Mouse (Mus musculus) heart, embryonic 14.5 days (tissue): ENCODE results near the gene Esrrg. TPM values are rescaled to one million over a fixed set of nuclear protein-coding genes. Genes with fewer than 3 reads are reported as not detected.

ENCODE experiments used
- ATAC-seq: fragments of 200-750 bp; cut with Nextera tagmentation; 2 replicates; pipeline ENCODE4 v1.8.0; 2017; ENCODE audit warnings: low read depth, moderate TSS enrichment; ENCODE audit not compliant: insufficient number of reproducible peaks, insufficient read depth, low FRiP score
- H3K27ac ChIP-seq, 2 experiments: fragments of 200-500 bp in 1 of 2; fragments of 300-500 bp in 1 of 2; sonication (generic) in 1 of 2; replicated peaks in 1 of 2; 2 replicates each; pipeline ENCODE4 v1.5.1; 2012 to 2014; ENCODE audit warnings: low read depth in 2 of 2, low read length in 2 of 2, control low read depth in 1 of 2, mild to moderate bottlenecking in 1 of 2, mixed read lengths in 1 of 2; ENCODE audit not compliant: control insufficient read depth in 1 of 2, insufficient read depth in 1 of 2
- H3K27me3 ChIP-seq: fragments of 300-500 bp; sonication (generic); 2 replicates; pipeline ENCODE4 v1.6.1; 2014; ENCODE audit warnings: mild to moderate bottlenecking, low read length, control low read depth; ENCODE audit not compliant: control insufficient read depth, insufficient read depth
- H3K36me3 ChIP-seq: fragments of 300-500 bp; sonication (generic); 2 replicates; pipeline ENCODE4 v1.6.1; 2014; ENCODE audit warnings: mild to moderate bottlenecking, control low read depth, low read length, mixed read lengths; ENCODE audit not compliant: control insufficient read depth, insufficient read depth
- H3K4me1 ChIP-seq, 2 experiments: fragments of 200-500 bp in 1 of 2; fragments of 300-500 bp in 1 of 2; sonication (generic) in 1 of 2; 2 replicates each; pipeline ENCODE4 v1.6.1; 2012 to 2014; ENCODE audit warnings: low read length in 2 of 2, control low read depth in 1 of 2, mixed read lengths in 1 of 2; ENCODE audit not compliant: control insufficient read depth in 2 of 2, insufficient read depth in 2 of 2
- H3K4me2 ChIP-seq: fragments of 300-500 bp; sonication (generic); 2 replicates; pipeline ENCODE4 v1.6.1; 2014; ENCODE audit warnings: mild to moderate bottlenecking, low read length
- H3K4me3 ChIP-seq, 2 experiments: fragments of 200-500 bp in 1 of 2; fragments of 300-500 bp in 1 of 2; sonication (generic) in 1 of 2; 2 replicates each; pipeline ENCODE4 v1.5.1; 2012 to 2014; ENCODE audit warnings: low read length in 2 of 2, mild to moderate bottlenecking in 2 of 2, control low read depth in 1 of 2, low read depth in 1 of 2, moderate library complexity in 1 of 2; ENCODE audit not compliant: control insufficient read depth in 1 of 2, insufficient read depth in 1 of 2
- H3K9ac ChIP-seq: fragments of 300-500 bp; sonication (generic); 2 replicates; pipeline ENCODE4 v1.6.1; 2014; ENCODE audit warnings: mild to moderate bottlenecking, low read length
- H3K9me3 ChIP-seq: fragments of 300-500 bp; sonication (generic); 2 replicates; pipeline ENCODE4 v1.6.1; 2016; ENCODE audit warnings: low read length, control low read depth; ENCODE audit not compliant: control insufficient read depth
- WGBS: fragments of 180-500 bp; shearing (Covaris S2); extraction: QIAGEN DNeasy Blood & Tissue Kit; methylation state at CpG from one replicate; pipeline ENCODE4 v1.1.7; 2014; 5-methylcytosine and 5-hydroxymethylcytosine counted together
- polyA plus RNA-seq: library from polyadenylated mRNA; unstranded; fragments of >200 nt; fragmentation: Nextera tagmentation; extraction: Ambion mirVana; gene quantifications from 2 replicates; pipeline ENCODE4 v1.2.1, GENCODE M21; 2014

The Esrrg gene
- polyA plus RNA-seq, 1 experiment from 2014 or later: 31.2 TPM

DNA sequence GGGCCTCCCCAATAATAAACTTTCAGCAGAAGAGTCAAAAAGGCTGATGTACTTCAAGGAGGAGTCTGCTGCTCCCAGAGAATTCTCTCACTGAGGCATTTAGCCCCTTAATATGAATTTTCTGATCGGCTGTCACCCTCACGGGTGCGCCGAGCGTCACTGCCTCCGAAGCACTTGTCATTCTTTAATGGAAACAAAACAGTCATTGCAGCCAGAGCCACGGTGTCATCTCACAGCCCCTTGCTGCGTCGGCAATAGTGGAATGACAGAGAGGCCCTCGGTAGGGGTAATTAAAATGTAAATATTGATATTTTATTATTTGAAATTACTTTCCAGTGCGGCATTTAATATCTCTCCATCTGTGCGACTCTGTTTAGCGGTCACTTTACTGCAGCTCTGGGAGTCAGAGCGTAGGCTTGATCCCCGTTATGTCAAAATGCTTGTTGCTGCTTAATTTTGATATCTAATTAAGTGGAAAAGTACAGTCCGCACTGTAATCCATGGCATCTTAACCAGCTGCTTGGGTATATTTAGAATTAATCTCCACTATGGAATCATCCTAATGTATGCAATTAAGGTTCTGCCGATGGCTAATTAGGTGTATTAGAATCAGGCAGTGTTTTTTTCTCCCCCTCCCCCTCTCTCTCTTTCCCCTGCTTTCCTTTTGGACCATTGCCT, 578.0 kb downstream of the Esrrg start:
- Histone ChIP-seq H3K36me3 (no peaks in the 10 kb centered on the region), H3K27ac (no peak overlapping the region), H3K4me1 (no peaks in the 10 kb centered on the region), H3K4me2 (no peak overlapping the region), H3K4me3 (no peak overlapping the region), H3K9ac (no peak overlapping the region), H3K27me3 (no peaks in the 10 kb centered on the region), H3K9me3 (no peaks in the 10 kb centered on the region)
- 77% methylated on average over 17 of the region's 17 CpGs for WGBS
- ATAC-seq: no peak

DNA sequence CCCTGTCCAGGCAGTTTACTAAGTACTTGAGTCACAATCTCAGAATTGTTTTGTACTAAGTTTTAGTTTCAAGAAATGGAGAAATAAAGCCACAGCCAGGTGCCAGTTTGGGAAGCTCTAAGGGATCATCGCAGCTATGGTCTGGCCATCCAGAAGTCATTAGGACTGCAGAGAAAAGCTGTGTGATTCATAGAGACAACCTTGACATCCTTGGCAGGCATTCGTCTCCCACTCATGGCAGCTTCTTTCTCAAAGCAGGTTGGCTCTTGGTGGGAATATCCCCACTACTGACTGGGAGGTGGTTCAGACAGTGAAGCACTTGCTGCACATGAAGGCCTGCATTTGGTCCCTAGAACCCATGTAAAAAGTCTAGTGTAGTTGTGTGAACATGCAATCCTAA, 584.4 kb downstream of the Esrrg start:
- Histone ChIP-seq H3K4me1 (peaks cover 0 to 4% of the 10 kb centered on the region in 2 experiments; a peak in 2 of 4 replicates), H3K27me3 (no peaks in the 10 kb centered on the region), H3K36me3 (no peaks in the 10 kb centered on the region), H3K27ac (no peak overlapping the region), H3K9me3 (no peaks in the 10 kb centered on the region), H3K4me2 (no peak overlapping the region), H3K4me3 (no peak overlapping the region), H3K9ac (no peak overlapping the region)
- ATAC-seq: no peak
- 91% methylated on average over 2 of the region's 2 CpGs for WGBS

GRCm38 (mm10) chr1:188207421-188207820, 598.8 kb downstream of the Esrrg start:
- Histone ChIP-seq H3K36me3 (peaks cover 17% of the 10 kb centered on the region), H3K4me3 (no peak overlapping the region), H3K27me3 (no peaks in the 10 kb centered on the region), H3K27ac (no peak overlapping the region), H3K4me1 (no peaks in the 10 kb centered on the region), H3K4me2 (no peak overlapping the region), H3K9ac (no peak overlapping the region), H3K9me3 (no peaks in the 10 kb centered on the region)
- ATAC-seq: no peak
- 69% methylated on average over 6 of the region's 6 CpGs for WGBS

- WGBS: 89% methylated on average over 1 of the region's 1 CpGs
- Histone ChIP-seq H3K9me3 (no peaks in the 10 kb centered on the region), H3K4me2 (no peak overlapping the region), H3K36me3 (peaks cover 19% of the 10 kb centered on the region), H3K4me3 (no peak overlapping the region), H3K27me3 (no peaks in the 10 kb centered on the region), H3K27ac (no peak overlapping the region), H3K4me1 (no peaks in the 10 kb centered on the region), H3K9ac (no peak overlapping the region)
- no peak for ATAC-seq
These were observed 600.4 kb downstream of the Esrrg start for GRCm38 (mm10) chr1:188209025-188209424.

GRCm38 (mm10) chr1:188214885-188215611, 606.5 kb downstream of the Esrrg start:
- no peaks in the 10 kb centered on the region for H3K27me3 ChIP-seq
- H3K36me3 ChIP-seq: peaks cover 19% of the 10 kb centered on the region
- no peaks in the 10 kb centered on the region for H3K9me3 ChIP-seq
- no peak overlapping the region for H3K9ac ChIP-seq
- peaks cover 3 to 11% of the 10 kb centered on the region in 2 experiments; a peak in 2 of 4 replicates for H3K4me1 ChIP-seq
- no peak overlapping the region for H3K4me3 ChIP-seq
- no peak; the same call in 1 of the 2 replicates for ATAC-seq
- WGBS: 33% methylated on average over 10 of the region's 10 CpGs
- H3K27ac ChIP-seq: peak overlapping the region in 1 of 2 experiments; percentile 62; a peak in 3 of 4 replicates
- no peak overlapping the region for H3K4me2 ChIP-seq

DNA sequence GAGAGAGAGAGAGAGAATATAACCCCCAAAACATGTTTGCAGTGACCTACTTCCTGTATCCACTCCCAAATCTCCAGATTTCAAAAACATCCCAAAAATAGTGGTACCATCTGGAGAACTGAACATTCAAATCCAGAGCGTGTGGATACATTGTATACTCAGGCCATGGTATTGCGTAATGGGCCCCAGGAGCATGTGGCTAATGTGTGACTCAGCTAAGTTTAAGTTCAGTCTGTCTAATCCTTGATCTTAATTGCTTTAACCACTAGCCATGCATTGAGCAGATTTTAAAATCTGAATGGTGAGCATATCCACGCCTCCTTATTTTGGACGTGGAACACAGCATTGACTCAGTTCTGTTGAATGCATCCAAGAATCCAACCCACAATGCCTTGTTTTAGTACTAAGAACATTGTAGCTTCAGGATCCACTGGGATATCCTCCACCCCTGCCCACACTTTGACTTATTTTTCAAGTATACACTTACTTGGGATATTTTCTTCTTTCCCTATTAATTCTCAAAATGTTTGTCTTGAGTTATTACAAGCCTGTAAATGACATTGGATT, 612.7 kb downstream of the Esrrg start:
- no peaks in the 10 kb centered on the region for H3K4me1 ChIP-seq
- ATAC-seq: no peak
- 87% methylated on average over 4 of the region's 4 CpGs for WGBS
- H3K36me3 ChIP-seq: no peaks in the 10 kb centered on the region
- no peak overlapping the region for H3K9ac ChIP-seq
- H3K9me3 ChIP-seq: no peaks in the 10 kb centered on the region
- no peak overlapping the region for H3K4me3 ChIP-seq
- no peaks in the 10 kb centered on the region for H3K27me3 ChIP-seq
- no peak overlapping the region for H3K27ac ChIP-seq
- no peak overlapping the region for H3K4me2 ChIP-seq

GRCm38 (mm10) chr1:188233036-188233724, 624.6 kb downstream of the Esrrg start:
- no peaks in the 10 kb centered on the region for H3K27me3 ChIP-seq
- no peak for ATAC-seq
- 76% methylated on average over 5 of the region's 5 CpGs for WGBS
- H3K4me2 ChIP-seq: no peak overlapping the region
- no peaks in the 10 kb centered on the region for H3K4me1 ChIP-seq
- H3K9ac ChIP-seq: no peak overlapping the region
- H3K27ac ChIP-seq: no peak overlapping the region
- no peak overlapping the region for H3K4me3 ChIP-seq
- H3K36me3 ChIP-seq: no peaks in the 10 kb centered on the region
- H3K9me3 ChIP-seq: no peaks in the 10 kb centered on the region
